Comparison of ENCODE assay signal across 20 mouse cellular contexts in genomic region chr15:100076362-100076761, GRCm38 (mm10). TPM values are rescaled to one million over a fixed set of nuclear protein-coding genes. Genes with fewer than 3 reads are reported as not detected.
DNase-seq lines count a peak whose midpoint lies in the region; ATAC-seq and TF ChIP-seq lines count a peak whose summit lies in the region.
"Had no signal": no experiment of that assay in that cellular context is flagged by ENCODE, and none has a peak within 500 bp of the region (broad histone marks: within the 10 kb centered on the region; RNA-seq: fewer than 3 reads in every experiment).

No protein-coding gene starts in this region.

- DNase-seq in heart, adult 2 months = no peak
- no peak for DNase-seq in heart, postnatal 36 days
- DNase-seq in layer of hippocampus, adult 2 months (ENCODE audit: low spot score in 2 of 2) = no peak
- DNase-seq in layer of hippocampus, postnatal 10 days (ENCODE audit: low spot score in 2 of 2) = no peak
- no peak for DNase-seq in urinary bladder, adult 18-20 months (ENCODE audit: low spot score in 2 of 2)
- no peak for DNase-seq in ovary, postnatal 36 days (ENCODE audit: low spot score)
- DNase-seq: cerebellum, postnatal 36 days; kidney, adult 11 months; kidney, postnatal 10 days; lung, postnatal 4 days; spleen, adult 18-20 months; thymus, postnatal 4 days had no signal

- WGBS in heart, adult 2 months = 53% methylated on average over 4 of the region's 4 CpGs
- whole genome bisulfite sequencing in liver, embryonic 16.5 days (ENCODE audit: insufficient replicate concordance) = 47% methylated on average over 4 of the region's 4 CpGs

- no peak for TF ChIP-seq CTCF in heart, adult 2 months (IDR thresholded peaks at IDR 0.05)
- no peak; the same call in 1 of the 2 replicates for TF ChIP-seq CTCF in layer of hippocampus, adult 2 months (conservative IDR thresholded peaks at IDR 0.05)

- TF ChIP-seq POLR2A in heart, adult 2 months (IDR thresholded peaks at IDR 0.05; ENCODE audit: insufficient read depth, low read depth, low read length) = no peak

- no peak overlapping the region for H3K9ac ChIP-seq in heart, adult 2 months (ENCODE audit: low read depth, low read length)
- H3K9ac ChIP-seq in liver, embryonic 16.5 days (ENCODE audit: low read depth, low read length) = no peak overlapping the region
- H3K9ac ChIP-seq: embryonic facial prominence, embryonic 13.5 days; forebrain, embryonic 12.5 days; limb, embryonic 15.5 days; neural tube, embryonic 15.5 days had no signal

- peak overlapping the region; percentile 24 for H3K27ac ChIP-seq in heart, adult 2 months
- peak overlapping the region; percentile 62 for H3K27ac ChIP-seq in layer of hippocampus, adult 2 months
- H3K27ac ChIP-seq in liver, embryonic 16.5 days (ENCODE audit: low read length) = no peak overlapping the region
- H3K27ac ChIP-seq: embryonic facial prominence, embryonic 13.5 days; forebrain, embryonic 12.5 days; hindbrain, embryonic 10.5 days; limb, embryonic 15.5 days; neural tube, embryonic 15.5 days had no signal

- TF ChIP-seq EP300 in heart, adult 2 months (IDR thresholded peaks at IDR 0.05; ENCODE audit: insufficient read depth, low read depth, low read length) = no peak

- H3K4me2 ChIP-seq in liver, embryonic 16.5 days (ENCODE audit: low read depth, low read length) = no peak overlapping the region
- H3K4me2 ChIP-seq: embryonic facial prominence, embryonic 13.5 days; forebrain, embryonic 12.5 days; limb, embryonic 15.5 days; neural tube, embryonic 15.5 days had no signal

- H3K9me3 ChIP-seq in liver, embryonic 16.5 days (replicated peaks; ENCODE audit: control insufficient read depth, low read length) = no peaks in the 10 kb centered on the region
- H3K9me3 ChIP-seq: embryonic facial prominence, embryonic 13.5 days; forebrain, embryonic 12.5 days; hindbrain, embryonic 10.5 days; limb, embryonic 15.5 days; neural tube, embryonic 15.5 days had no signal

- H3K4me1 ChIP-seq in heart, adult 2 months (ENCODE audit: control insufficient read depth, insufficient read depth, low read length) = peaks cover 30% of the 10 kb centered on the region
- H3K4me1 ChIP-seq in liver, embryonic 16.5 days (ENCODE audit: control insufficient read depth, low read depth, low read length) = peaks cover 32% of the 10 kb centered on the region

- intact Hi-C loops in heart, adult 2 months (cut with DNase I) = loop anchor here (5.0 kb wide), 1 partner anchor 51 kb away; no protein-coding TSS in a partner anchor
- intact Hi-C loops in heart, postnatal 36 days (cut with DNase I) = no loop called here

- H3K4me3 ChIP-seq in heart, adult 2 months = no peak overlapping the region
- H3K4me3 ChIP-seq in layer of hippocampus, adult 2 months = no peak overlapping the region
- no peak overlapping the region for H3K4me3 ChIP-seq in liver, embryonic 16.5 days (ENCODE audit: low read depth, low read length)
- H3K4me3 ChIP-seq: embryonic facial prominence, embryonic 13.5 days; forebrain, embryonic 12.5 days; hindbrain, embryonic 10.5 days; limb, embryonic 15.5 days; neural tube, embryonic 15.5 days had no signal

- peak; percentile 48 for ATAC-seq in common myeloid progenitor, adult 5-6 weeks (replicated peaks; ENCODE audit: low read depth, poor library complexity, severe bottlenecking)
- 0 out of 2 replicates have a peak, but pooled peaks have one; percentile 25 for ATAC-seq in liver, embryonic 16.5 days (ENCODE audit: low read depth)
- ATAC-seq: Patski had no signal

- peaks cover 2% of the 10 kb centered on the region; the same call in 1 of the 2 replicates for H3K36me3 ChIP-seq in heart, adult 2 months (ENCODE audit: control insufficient read depth, insufficient read depth, low read length)
- H3K36me3 ChIP-seq in liver, embryonic 16.5 days (ENCODE audit: control insufficient read depth, insufficient read depth) = no peaks in the 10 kb centered on the region
- H3K36me3 ChIP-seq: embryonic facial prominence, embryonic 13.5 days; forebrain, embryonic 12.5 days; limb, embryonic 15.5 days; neural tube, embryonic 15.5 days had no signal

- no peaks in the 10 kb centered on the region for H3K27me3 ChIP-seq in heart, adult 2 months (ENCODE audit: control insufficient read depth, insufficient read depth, low read length)
- no peaks in the 10 kb centered on the region for H3K27me3 ChIP-seq in liver, embryonic 16.5 days (ENCODE audit: control insufficient read depth, insufficient read depth, low read depth, low read length)
- H3K27me3 ChIP-seq: embryonic facial prominence, embryonic 13.5 days; forebrain, embryonic 12.5 days; limb, embryonic 15.5 days; neural tube, embryonic 15.5 days; Patski had no signal

- peaks cover 9% of the 10 kb centered on the region for H3K79me2 ChIP-seq in heart, adult 2 months (replicated peaks; ENCODE audit: control insufficient read depth, insufficient read depth, low read length)

RNA-seq across cellular contexts. Expression of gene Dip2b, which starts 37.9 kb away (rescaled TPM):
- total RNA-seq in heart, adult 2 months (2021) = 10 to 100 TPM; 18.6 to 19.5 TPM
- polyA plus RNA-seq in heart, adult 2 months (2012; rRNA removed) = 11.2 and 16.9 TPM in 2 replicates
- total RNA-seq in heart, postnatal 36 days (2021) = 10 to 100 TPM; 21.0 to 21.5 TPM
- 10 to 100 TPM; 47.7 to 51.3 TPM for total RNA-seq in layer of hippocampus, adult 2 months (2021)
- total RNA-seq in layer of hippocampus, postnatal 10 days (2021) = 10 to 100 TPM; 48.7 to 51.0 TPM
- 14.9 and 15.4 TPM in 2 replicates for total RNA-seq in common myeloid progenitor, adult 5-6 weeks (2017)
- polyA plus RNA-seq in liver, embryonic 16.5 days (2015; fragmentation: Nextera tagmentation; extraction: Ambion mirVana) = 2.4 and 3.0 TPM in 2 replicates
